Mouse (Mus musculus) CD4-positive helper T cell, adult 2 months (primary cell): ENCODE measurements around the gene Smg6.

Source experiments
- DNase-seq: peaks from one replicate; pipeline ENCODE4 v3.0.0-alpha.2; 2012; ENCODE audit warnings: low read depth, missing footprints, low spot score

Smg6 gene

GRCm38 (mm10) chr11:75190905-75191441 lies 265.4 kb downstream of the Smg6 start, which contains the start of gene Dph1:
TSS of gene Dph1 (minus strand) at chr11:75191241.
- no peak for DNase-seq

DNA sequence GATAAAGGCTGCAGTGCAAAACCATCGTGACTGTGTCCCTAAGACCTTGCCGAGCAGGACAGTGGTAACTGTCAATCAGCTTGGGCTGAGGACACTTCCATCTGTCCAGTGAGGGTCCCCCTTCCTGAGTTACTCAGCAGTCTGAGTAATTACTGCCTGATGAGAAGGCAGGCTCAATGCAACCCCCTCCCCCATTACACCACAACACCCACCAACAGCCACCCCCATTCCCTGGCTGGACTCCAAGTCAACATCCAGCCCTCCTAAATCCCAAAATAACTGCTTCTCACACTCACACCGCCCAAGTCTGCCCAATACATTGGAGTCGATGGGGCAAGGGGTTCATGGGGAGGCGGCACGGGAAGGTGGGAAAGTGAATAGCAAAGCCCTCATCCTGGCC lies 266.2 kb downstream of the Smg6 start:
- no peak for DNase-seq

DNA sequence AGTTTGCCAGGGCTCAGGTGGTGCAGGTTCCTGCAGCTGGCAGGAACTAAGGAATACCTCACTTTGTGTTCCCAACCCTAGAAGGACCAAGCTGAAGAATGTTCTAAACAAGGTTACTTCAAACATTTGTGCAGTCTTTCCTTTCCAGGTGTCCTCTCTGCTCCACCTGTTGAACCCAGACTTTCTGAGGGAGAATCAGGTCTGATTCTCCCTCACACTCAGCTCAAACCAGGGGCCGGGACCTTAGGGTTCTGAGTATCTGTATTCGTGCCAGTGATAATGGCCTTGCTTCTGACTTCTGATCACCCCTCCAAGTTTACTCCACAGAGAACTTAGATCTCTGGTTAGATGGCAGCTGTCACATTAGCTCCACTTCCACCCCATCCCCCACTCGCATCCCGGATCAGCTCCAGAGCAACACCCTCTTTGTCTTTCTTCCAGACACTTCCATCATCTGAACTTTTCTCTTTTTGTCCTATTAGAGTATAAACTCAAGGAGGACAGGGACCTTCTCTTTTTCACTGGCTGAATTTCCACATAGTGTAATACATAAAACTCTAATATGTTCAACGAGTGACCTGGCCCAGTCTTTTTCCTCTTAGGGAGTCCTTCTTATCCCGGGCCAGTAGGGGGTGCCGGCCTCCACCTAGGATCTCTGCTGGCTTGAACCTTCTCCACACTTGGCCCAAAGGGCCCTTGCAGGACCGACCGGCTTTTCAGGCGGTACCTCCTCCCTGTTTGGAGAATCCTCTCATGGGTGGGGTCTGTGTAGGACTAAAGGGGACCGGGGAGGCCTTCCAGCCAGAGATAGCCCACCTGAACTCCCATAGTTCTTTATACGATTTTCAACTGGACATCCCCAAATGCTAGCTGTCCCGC lies 267.0 kb downstream of the Smg6 start:
- DNase-seq: peak; percentile 81

GRCm38 (mm10) chr11:75193256-75194071 lies 267.8 kb downstream of the Smg6 start, which contains the start of gene Rtn4rl1:
TSS of gene Rtn4rl1 (plus strand) at chr11:75193783.
- DNase-seq: peak; percentile 91

GRCm38 (mm10) chr11:75194121-75194849 lies 268.7 kb downstream of the Smg6 start:
- DNase-seq: peak; percentile 43

- peak; percentile 82 for DNase-seq
Observed at GRCm38 (mm10) chr11:75194850-75195461, 269.3 kb downstream of the Smg6 start.

DNA sequence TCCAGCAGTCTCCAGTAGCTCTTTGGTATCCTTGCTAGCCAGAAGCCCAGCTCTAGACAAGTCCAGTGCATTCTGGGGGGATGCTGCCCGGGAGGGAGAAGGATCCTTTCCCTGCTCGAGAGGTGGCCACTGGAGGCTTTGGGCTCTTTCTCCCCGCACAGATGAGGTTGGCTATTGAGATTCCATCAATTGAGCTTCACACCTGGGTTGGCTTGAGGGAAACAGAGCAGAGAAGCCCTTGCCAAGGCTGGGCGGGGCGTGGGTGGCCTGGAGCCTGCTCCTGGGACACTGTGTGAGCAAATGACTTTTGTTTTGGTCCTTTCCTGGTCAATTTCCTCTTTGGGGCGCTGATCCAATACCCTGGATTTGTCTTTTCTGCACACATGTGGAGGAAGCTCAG lies 270.5 kb downstream of the Smg6 start:
- DNase-seq: no peak

- peak; percentile 22 for DNase-seq
Observed at GRCm38 (mm10) chr11:75197956-75198355, 272.3 kb downstream of the Smg6 start.

- DNase-seq: no peak
Observed at GRCm38 (mm10) chr11:75198792-75199191, 273.2 kb downstream of the Smg6 start.

DNA sequence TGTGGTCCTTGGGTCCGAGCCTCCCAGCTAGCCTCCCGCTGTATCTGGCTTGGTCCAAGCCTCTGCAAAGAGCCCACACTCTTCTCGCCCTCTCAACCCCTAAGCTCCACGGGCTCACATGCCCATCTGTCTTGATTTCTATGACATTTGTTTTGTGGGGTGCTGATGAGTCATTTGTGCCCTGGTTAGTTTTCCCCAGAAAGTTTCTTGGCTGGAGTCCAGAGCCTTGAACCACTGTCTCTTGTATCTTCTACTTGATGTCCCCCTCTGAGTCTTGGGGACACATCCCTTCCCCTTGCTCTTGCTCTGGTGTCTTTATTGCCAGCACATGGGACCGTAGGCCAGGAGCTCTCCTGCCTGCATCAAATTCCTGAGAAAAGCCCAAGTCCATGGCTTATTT lies 274.3 kb downstream of the Smg6 start:
- peak; percentile 51 for DNase-seq

GRCm38 (mm10) chr11:75200935-75201334 lies 275.3 kb downstream of the Smg6 start:
- no peak for DNase-seq

GRCm38 (mm10) chr11:75201721-75202120 lies 276.1 kb downstream of the Smg6 start:
- no peak for DNase-seq

- DNase-seq: no peak
Observed at GRCm38 (mm10) chr11:75203926-75204325, 278.3 kb downstream of the Smg6 start.

GRCm38 (mm10) chr11:75204472-75204871 lies 278.8 kb downstream of the Smg6 start:
- DNase-seq: no peak

DNA sequence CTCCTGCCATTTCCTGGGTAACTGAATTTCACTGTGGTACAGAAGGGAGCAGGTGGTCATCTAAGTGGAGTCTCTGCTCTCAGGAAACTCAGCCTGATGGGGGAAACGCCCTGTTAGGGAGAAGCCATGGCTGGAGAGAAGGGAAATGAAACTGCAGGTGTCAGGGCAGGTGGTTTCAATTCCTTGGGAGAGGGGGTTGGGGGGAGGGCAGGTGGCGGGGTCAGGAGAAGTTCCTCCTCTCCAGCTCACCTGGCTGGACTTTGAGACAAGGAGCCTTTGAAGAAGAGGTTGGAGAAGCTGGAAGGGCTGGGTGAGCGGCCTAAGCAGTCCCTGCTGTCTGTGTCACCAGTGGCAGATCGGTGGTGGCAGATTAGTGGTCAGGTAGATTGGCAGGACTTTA lies 280.7 kb downstream of the Smg6 start:
- DNase-seq: no peak

DNA sequence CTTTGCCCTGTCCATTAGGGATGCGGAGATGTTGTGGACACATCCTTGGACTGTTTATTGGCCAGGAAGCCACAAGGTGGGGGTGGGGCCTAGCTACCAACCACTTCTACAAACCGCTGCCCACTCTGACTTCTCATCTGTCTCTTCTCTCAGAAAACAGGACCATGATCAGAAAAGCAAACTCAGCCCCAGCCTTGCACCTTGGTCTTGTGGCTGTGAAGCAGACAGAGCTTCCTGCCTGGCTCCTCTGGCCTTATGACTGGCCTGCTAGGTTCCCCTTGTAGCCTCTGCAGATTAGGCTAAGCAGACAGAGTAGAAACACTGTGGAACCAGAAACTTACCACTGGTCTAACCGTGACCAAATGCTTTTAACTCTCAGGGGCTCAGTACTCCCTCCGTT lies 283.7 kb downstream of the Smg6 start:
- no peak for DNase-seq

DNA sequence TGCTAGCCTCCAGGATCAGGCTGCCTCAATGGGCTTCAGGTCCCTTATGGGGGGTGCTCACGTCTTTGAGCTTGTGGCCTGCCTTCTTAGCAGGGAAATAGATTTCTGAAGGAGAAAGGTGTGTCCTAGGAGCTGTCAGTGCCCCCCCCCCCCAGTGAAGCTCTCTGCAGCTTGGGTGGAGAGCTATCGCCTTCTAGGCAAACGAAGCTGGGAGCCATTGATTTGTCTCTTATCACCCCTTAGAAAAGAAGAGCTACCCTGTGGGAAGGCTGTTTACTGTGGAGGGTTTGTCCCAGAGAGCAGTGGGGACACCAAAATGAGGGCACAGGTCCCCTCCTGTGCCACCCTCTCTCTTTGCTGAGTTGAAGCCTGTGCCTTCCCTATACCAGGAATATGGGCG lies 284.5 kb downstream of the Smg6 start:
- DNase-seq: no peak

DNA sequence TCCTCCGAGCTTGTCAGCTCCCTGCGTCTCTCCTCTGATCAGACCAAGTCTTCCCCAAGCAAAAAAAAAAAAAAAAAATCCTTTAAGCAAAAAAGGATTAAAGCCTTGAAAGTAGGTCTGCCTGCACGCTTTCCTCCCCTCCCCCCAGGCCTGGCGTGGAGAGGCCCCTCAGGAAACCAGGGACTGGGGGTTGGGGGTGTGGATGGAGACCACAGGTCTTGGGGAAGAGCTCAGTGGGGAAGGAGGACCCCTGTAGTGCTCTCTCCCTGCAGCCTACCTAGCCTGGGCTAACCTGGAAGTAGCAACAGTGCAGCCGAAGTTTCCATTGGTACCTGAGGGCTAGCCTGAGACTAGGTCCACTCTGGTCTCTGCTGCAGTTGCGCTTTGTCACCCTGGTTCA lies 285.1 kb downstream of the Smg6 start:
- DNase-seq: no peak

- DNase-seq: no peak
Observed at GRCm38 (mm10) chr11:75212031-75212667, 286.5 kb downstream of the Smg6 start.

DNA sequence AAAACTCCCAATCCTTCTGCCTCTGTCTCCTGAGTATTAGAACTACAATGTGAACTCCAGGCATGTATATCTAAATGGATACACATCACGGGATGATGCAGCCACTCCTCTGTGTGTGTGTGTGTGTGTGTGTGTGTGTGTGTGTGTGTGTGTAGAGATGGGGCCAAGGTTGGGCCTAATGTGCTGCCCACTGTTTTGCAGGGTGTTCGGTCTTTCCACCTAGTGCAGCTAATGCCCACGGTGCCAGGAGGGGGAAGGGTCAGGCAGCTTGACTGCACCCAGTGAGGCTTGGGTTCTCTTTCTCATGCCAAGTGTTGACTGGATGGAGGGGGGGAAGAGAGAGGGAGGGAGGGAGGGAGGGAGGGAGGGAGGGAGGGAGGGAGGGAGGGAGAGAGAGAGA lies 287.3 kb downstream of the Smg6 start:
- no peak for DNase-seq
